Mouse (Mus musculus): ENCODE results near the gene Slc31a1. TPM values are rescaled to one million over a fixed set of nuclear protein-coding genes. Genes with fewer than 3 reads are reported as not detected.

Slc31a1 gene
- polyA plus RNA-seq, 2 experiments = 22.4 to 36.6 TPM

DNA sequence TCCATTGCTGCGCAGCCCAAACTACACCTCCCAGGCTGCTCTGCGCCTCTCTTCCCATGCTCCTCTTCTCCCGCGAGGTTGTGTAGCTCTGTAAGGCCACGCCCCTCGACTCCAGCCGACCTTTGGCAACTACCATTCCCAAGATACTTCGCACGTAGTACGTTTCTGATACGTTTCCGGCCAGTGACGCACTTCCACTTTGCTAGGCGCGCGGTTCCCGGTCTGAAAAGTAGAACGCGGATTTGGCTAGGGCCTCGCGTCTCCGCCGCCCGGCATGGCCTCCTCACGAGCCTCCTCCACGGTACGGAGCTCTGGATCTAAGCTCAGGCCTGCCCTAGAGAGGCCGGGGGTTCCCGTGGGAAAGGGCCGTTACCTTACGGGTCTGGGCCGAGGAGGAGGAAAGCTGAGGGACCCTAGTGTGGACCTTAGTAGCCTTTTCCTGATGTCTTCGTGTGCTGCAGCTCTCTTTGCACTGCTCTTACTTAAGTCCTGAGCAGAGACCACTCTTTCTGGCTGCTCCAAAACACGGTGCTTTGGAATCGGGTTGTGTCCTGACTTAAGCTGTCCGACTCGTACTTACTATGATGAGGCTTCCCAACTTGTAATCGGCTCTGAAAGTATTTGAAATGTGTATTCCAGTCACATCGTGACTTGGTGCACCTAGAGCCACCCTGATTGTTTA is 48.2 kb downstream of the Slc31a1 start, which contains the start of the genes Cdc26 and Prpf4:
Cdc26 (minus strand) TSS at position 42 of the 682 bp plus-strand sequence.
Prpf4 (plus strand) TSS at position 197 of the 682 bp plus-strand sequence.
- WGBS (ENCODE audit: insufficient replicate concordance) = under 1% methylated on average over 39 of the region's 39 CpGs

DNA sequence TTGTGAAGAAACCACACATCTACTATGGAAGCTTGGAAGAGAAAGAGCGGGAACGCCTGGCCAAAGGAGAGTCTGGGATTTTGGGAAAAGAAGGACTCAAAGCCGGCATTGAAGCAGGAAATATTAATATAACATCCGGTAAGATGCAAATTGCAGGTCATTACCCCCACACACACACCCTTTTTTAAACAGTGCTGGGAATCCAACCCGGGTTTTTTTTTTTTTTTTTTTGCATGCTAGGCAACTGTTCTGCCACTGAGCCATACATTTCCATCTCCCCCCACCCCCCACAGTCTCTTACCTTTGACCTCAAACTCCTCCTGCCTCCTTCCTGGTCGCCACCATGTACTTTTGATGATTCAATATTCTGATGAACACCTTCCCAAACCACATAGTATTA is 49.1 kb downstream of the Slc31a1 start:
- TF ChIP-seq CTCF (IDR thresholded peaks at IDR 0.05; ENCODE audit: low read depth) (no peak), EP300 (IDR thresholded peaks at IDR 0.05; ENCODE audit: low read depth) (no peak)
- H3K4me2 ChIP-seq (ENCODE audit: low read depth) = peak overlapping the region; percentile 90
- WGBS (ENCODE audit: insufficient replicate concordance) = 19% methylated on average over 6 of the region's 6 CpGs
- ATAC-seq (ENCODE audit: insufficient read depth) (no peak), DNase-seq (ENCODE audit: low read depth in 3 of 3, low spot score in 3 of 3) (no peak)
- H3K4me3 ChIP-seq (ENCODE audit: insufficient read depth in 1 of 2, low read depth in 2 of 2, low read length in 2 of 2) = peak overlapping the region; percentile 77 to 88
- H3K27ac ChIP-seq = peak overlapping the region; percentile 79
- peaks cover 7% of the 10 kb centered on the region in 2 experiments for H3K4me1 ChIP-seq (replicated peaks; ENCODE audit: control insufficient read depth in 2 of 2, insufficient read depth in 2 of 2, low read length in 1 of 2)
- no peaks in the 10 kb centered on the region for H3K27me3 ChIP-seq (ENCODE audit: control insufficient read depth, insufficient read depth, low read length)
- H3K36me3 ChIP-seq (replicated peaks; ENCODE audit: control insufficient read depth, insufficient read depth, low read depth) = peaks cover 28% of the 10 kb centered on the region
- peak overlapping the region; percentile 87 for H3K9ac ChIP-seq (replicated peaks)
- no peaks in the 10 kb centered on the region for H3K9me3 ChIP-seq (ENCODE audit: control insufficient read depth, low read length)

More for the DNA sequence above, 48.2 kb downstream of the Slc31a1 start, which contains the start of the genes Cdc26 and Prpf4:
- H3K36me3 ChIP-seq (replicated peaks; ENCODE audit: control insufficient read depth, insufficient read depth, low read depth) = peaks cover 21% of the 10 kb centered on the region
- peak within 1 kb of the TSS; percentile 77 to 94 for H3K4me3 ChIP-seq (ENCODE audit: insufficient read depth in 1 of 2, low read depth in 2 of 2, low read length in 2 of 2)
- no peaks in the 10 kb centered on the region for H3K27me3 ChIP-seq (ENCODE audit: control insufficient read depth, insufficient read depth, low read length)
- H3K27ac ChIP-seq = peak within 1 kb of the TSS; percentile 89
- DNase-seq (ENCODE audit: low read depth in 3 of 3, low spot score in 3 of 3) (peak; percentile 99 to 100 (median 99)), ATAC-seq (ENCODE audit: insufficient read depth) (peak; percentile 98)
- TF ChIP-seq CTCF (IDR thresholded peaks at IDR 0.05; ENCODE audit: low read depth) (no peak), EP300 (IDR thresholded peaks at IDR 0.05; ENCODE audit: low read depth) (peak; percentile 47; the same call in 1 of the 2 replicates)
- H3K4me1 ChIP-seq (replicated peaks; ENCODE audit: control insufficient read depth in 2 of 2, insufficient read depth in 2 of 2, low read length in 1 of 2) = peaks cover 7% of the 10 kb centered on the region in 2 experiments
- H3K9ac ChIP-seq (replicated peaks) = peak within 1 kb of the TSS; percentile 93
- H3K9me3 ChIP-seq (ENCODE audit: control insufficient read depth, low read length) = no peaks in the 10 kb centered on the region
- peak within 1 kb of the TSS; percentile 90 for H3K4me2 ChIP-seq (ENCODE audit: low read depth)

DNA sequence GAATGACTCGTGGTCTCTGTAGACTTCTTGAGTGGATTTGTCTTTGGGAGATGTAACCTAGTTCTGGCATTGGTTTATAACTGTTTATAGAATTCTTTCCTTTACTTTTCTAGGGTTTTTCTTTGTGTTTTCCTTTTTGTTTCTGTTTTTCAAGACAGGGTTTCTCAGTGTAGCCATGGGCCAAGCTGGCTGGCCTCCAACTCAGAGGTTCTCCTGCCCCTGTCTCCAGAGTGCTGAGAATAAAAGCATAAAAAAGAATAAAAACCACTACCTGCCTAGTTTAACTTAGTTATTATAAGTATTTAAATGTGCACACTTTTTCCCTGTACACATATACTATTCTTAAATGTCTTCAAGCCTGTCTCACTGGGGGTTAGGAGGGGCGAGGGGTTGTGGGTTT is 49.8 kb downstream of the Slc31a1 start:
- Histone ChIP-seq H3K4me1 (replicated peaks; ENCODE audit: control insufficient read depth in 2 of 2, insufficient read depth in 2 of 2, low read length in 1 of 2) (peaks cover 7% of the 10 kb centered on the region in 2 experiments), H3K4me3 (ENCODE audit: insufficient read depth in 1 of 2, low read depth in 2 of 2, low read length in 2 of 2) (peak overlapping the region in 1 of 2 experiments; percentile 77; a peak in 2 of 4 replicates)

DNA sequence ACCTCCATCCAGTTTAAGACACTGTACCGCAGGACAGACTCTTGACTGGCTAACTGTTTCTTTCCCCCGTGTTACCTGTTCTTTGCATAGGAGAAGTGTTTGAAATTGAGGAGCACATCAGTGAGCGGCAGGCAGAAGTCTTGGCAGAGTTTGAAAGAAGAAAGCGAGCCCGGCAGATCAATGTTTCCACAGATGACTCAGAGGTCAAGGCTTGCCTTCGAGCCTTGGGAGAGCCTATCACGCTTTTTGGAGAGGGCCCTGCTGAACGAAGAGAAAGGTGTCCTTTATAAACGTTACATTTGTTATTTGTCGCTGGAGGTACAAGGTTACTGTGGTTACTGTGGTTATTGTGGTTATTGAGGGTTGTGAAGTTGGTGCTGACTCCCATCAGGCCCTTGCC is 51.1 kb downstream of the Slc31a1 start:
- no peak for DNase-seq (ENCODE audit: low read depth in 3 of 3, low spot score in 3 of 3)
- Histone ChIP-seq H3K4me2 (ENCODE audit: low read depth) (no peak overlapping the region), H3K4me3 (ENCODE audit: insufficient read depth in 1 of 2, low read depth in 2 of 2, low read length in 2 of 2) (no peak overlapping the region), H3K4me1 (replicated peaks; ENCODE audit: control insufficient read depth in 2 of 2, insufficient read depth in 2 of 2, low read length in 1 of 2) (peaks cover 7% of the 10 kb centered on the region in 2 experiments), H3K27me3 (ENCODE audit: control insufficient read depth, insufficient read depth, low read length) (no peaks in the 10 kb centered on the region), H3K9me3 (ENCODE audit: control insufficient read depth, low read length) (no peaks in the 10 kb centered on the region), H3K9ac (replicated peaks) (no peak overlapping the region), H3K36me3 (replicated peaks; ENCODE audit: control insufficient read depth, insufficient read depth, low read depth) (peaks cover 47% of the 10 kb centered on the region), H3K27ac (no peak overlapping the region)
- WGBS (ENCODE audit: insufficient replicate concordance) = 64% methylated on average over 10 of the region's 10 CpGs
- TF ChIP-seq CTCF (IDR thresholded peaks at IDR 0.05; ENCODE audit: low read depth) (no peak), EP300 (IDR thresholded peaks at IDR 0.05; ENCODE audit: low read depth) (no peak)
- ATAC-seq (ENCODE audit: insufficient read depth) = no peak

More for the DNA sequence above, 49.8 kb downstream of the Slc31a1 start:
- Histone ChIP-seq H3K4me2 (ENCODE audit: low read depth) (peak overlapping the region; percentile 90), H3K27ac (no peak overlapping the region), H3K9me3 (ENCODE audit: control insufficient read depth, low read length) (no peaks in the 10 kb centered on the region), H3K27me3 (ENCODE audit: control insufficient read depth, insufficient read depth, low read length) (no peaks in the 10 kb centered on the region), H3K9ac (replicated peaks) (peak overlapping the region; percentile 87), H3K36me3 (replicated peaks; ENCODE audit: control insufficient read depth, insufficient read depth, low read depth) (peaks cover 34% of the 10 kb centered on the region)
- TF ChIP-seq CTCF (IDR thresholded peaks at IDR 0.05; ENCODE audit: low read depth) (no peak), EP300 (IDR thresholded peaks at IDR 0.05; ENCODE audit: low read depth) (no peak)
- WGBS (ENCODE audit: insufficient replicate concordance) = 72% methylated on average over 2 of the region's 2 CpGs
- ATAC-seq (ENCODE audit: insufficient read depth) (no peak), DNase-seq (ENCODE audit: low read depth in 3 of 3, low spot score in 3 of 3) (no peak)

DNA sequence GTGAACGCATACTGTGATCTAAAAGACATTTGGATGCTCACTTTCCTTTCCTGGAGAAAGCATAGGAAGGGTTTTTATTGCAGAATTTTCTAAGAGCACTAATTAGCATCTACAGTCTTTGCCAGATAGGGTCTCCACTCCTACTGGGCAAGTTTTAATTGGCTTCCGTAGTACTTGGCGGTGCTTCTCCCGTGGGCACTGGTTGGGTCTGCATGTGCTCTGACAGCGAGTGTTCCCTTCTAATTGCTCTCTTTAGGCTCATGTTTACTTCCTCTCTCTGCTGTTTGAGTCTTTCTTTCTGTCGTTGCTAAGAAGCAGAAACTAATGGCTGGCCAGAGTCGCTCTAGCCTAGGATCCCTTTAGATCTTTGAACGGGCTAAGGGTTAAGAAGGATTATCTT is 57.9 kb downstream of the Slc31a1 start:
- WGBS (ENCODE audit: insufficient replicate concordance) = 83% methylated on average over 8 of the region's 8 CpGs
- H3K36me3 ChIP-seq (replicated peaks; ENCODE audit: control insufficient read depth, insufficient read depth, low read depth) = peaks cover 94% of the 10 kb centered on the region
- no peak overlapping the region for H3K4me3 ChIP-seq (ENCODE audit: insufficient read depth in 1 of 2, low read depth in 2 of 2, low read length in 2 of 2)

More for the DNA sequence above, 57.9 kb downstream of the Slc31a1 start:
- Histone ChIP-seq H3K4me1 (replicated peaks; ENCODE audit: control insufficient read depth in 2 of 2, insufficient read depth in 2 of 2, low read length in 1 of 2) (no peaks in the 10 kb centered on the region), H3K9me3 (ENCODE audit: control insufficient read depth, low read length) (no peaks in the 10 kb centered on the region), H3K27ac (no peak overlapping the region), H3K4me2 (ENCODE audit: low read depth) (no peak overlapping the region), H3K9ac (replicated peaks) (no peak overlapping the region), H3K27me3 (ENCODE audit: control insufficient read depth, insufficient read depth, low read length) (no peaks in the 10 kb centered on the region)
- DNase-seq (ENCODE audit: low read depth in 3 of 3, low spot score in 3 of 3) = no peak
- TF ChIP-seq CTCF (IDR thresholded peaks at IDR 0.05; ENCODE audit: low read depth) (no peak), EP300 (IDR thresholded peaks at IDR 0.05; ENCODE audit: low read depth) (no peak)
- ATAC-seq (ENCODE audit: insufficient read depth) = no peak
